Mouse (Mus musculus): ENCODE results near the gene Ptprn2.

GRCm38 (mm10) chr12:117085661-117086335, 600.3 kb downstream of the Ptprn2 start:
- no peak for TF ChIP-seq MAX (IDR thresholded peaks at IDR 0.05; ENCODE audit: low read depth)
- no peak for TF ChIP-seq CEBPB (IDR thresholded peaks at IDR 0.05; ENCODE audit: insufficient read depth, poor library complexity, severe bottlenecking)
- TF ChIP-seq POLR2A (IDR thresholded peaks at IDR 0.05; ENCODE audit: insufficient read length, low read depth), result no peak
- TF ChIP-seq TCF12 (IDR thresholded peaks at IDR 0.05; ENCODE audit: insufficient read depth, poor library complexity, severe bottlenecking), result no peak
- no peak for TF ChIP-seq MYOD1 (IDR thresholded peaks at IDR 0.05; ENCODE audit: control insufficient read depth in 1 of 3, insufficient read length in 2 of 3, low read depth in 2 of 3)
